In genomic region chr14:20837681-20838080, GRCm38 (mm10) we compare ENCODE assay signal across 11 mouse cellular contexts. TPM values are rescaled to one million over a fixed set of nuclear protein-coding genes. Genes with fewer than 3 reads are reported as not detected.
A peak's percentile ranks its signal among the peaks of the same experiment; 100 is the strongest.
DNase-seq lines count a peak whose midpoint lies in the region; ATAC-seq and TF ChIP-seq lines count a peak whose summit lies in the region.
"Had no signal": no experiment of that assay in that cellular context is flagged by ENCODE, and none has a peak within 500 bp of the region (broad histone marks: within the 10 kb centered on the region; RNA-seq: fewer than 3 reads in every experiment).

No protein-coding gene starts in this region.

- no peak overlapping the region for H3K4me3 ChIP-seq in heart, embryonic 12.5 days
- no peak overlapping the region for H3K4me3 ChIP-seq in heart, adult 2 months
- 0 out of 2 replicates have a peak overlapping the region, but pooled peaks have one; percentile 22 for H3K4me3 ChIP-seq in left cerebral cortex, adult 2 months
- H3K4me3 ChIP-seq in embryonic fibroblast, embryonic 13.5 days (ENCODE audit: insufficient read depth, low read length) = peak overlapping the region; percentile 65
- peak overlapping the region; percentile 10; the same call in 1 of the 2 replicates for H3K4me3 ChIP-seq in small intestine, adult 2 months (ENCODE audit: low read depth, low read length)
- H3K4me3 ChIP-seq in forebrain, embryonic 16.5 days (replicated peaks; ENCODE audit: low read length) = no peak overlapping the region

- intact Hi-C loops in heart, adult 2 months (cut with DNase I) = no loop called here
- intact Hi-C loops in left cerebral cortex, adult 2 months (cut with DNase I) = no loop called here
- intact Hi-C loops in left cerebral cortex, postnatal 25 days (cut with DNase I) = no loop called here

- 0 out of 2 replicates have a peak overlapping the region, but pooled peaks have one; percentile 88 for H3K4me2 ChIP-seq in heart, embryonic 12.5 days
- H3K4me2 ChIP-seq in forebrain, embryonic 16.5 days (ENCODE audit: low read length) = no peak overlapping the region

- WGBS in heart, embryonic 12.5 days = 72% methylated on average over 7 of the region's 7 CpGs
- WGBS in heart, adult 2 months = 89% methylated on average over 7 of the region's 7 CpGs
- WGBS in small intestine, adult 2 months = 88% methylated on average over 7 of the region's 7 CpGs
- WGBS in forebrain, embryonic 16.5 days = 78% methylated on average over 7 of the region's 7 CpGs

- no peaks in the 10 kb centered on the region for H3K36me3 ChIP-seq in heart, embryonic 12.5 days
- H3K36me3 ChIP-seq in heart, adult 2 months (ENCODE audit: control insufficient read depth, insufficient read depth, low read length) = no peaks in the 10 kb centered on the region
- no peaks in the 10 kb centered on the region for H3K36me3 ChIP-seq in small intestine, adult 2 months (ENCODE audit: control insufficient read depth, insufficient read depth, low read length)
- H3K36me3 ChIP-seq in forebrain, embryonic 16.5 days (ENCODE audit: control insufficient read depth, insufficient read depth) = no peaks in the 10 kb centered on the region

- no peak for DNase-seq in heart, adult 2 months
- DNase-seq in left cerebral cortex, adult 2 months (ENCODE audit: extremely low spot score in 1 of 2, low spot score in 2 of 2) = no peak
- DNase-seq in left cerebral cortex, postnatal 25 days (ENCODE audit: low spot score in 2 of 2) = no peak
- DNase-seq in layer of hippocampus, adult 9-11 months = no peak
- DNase-seq: adrenal gland, postnatal 10 days; cerebellum, adult 8-10 months had no signal

- no peak for TF ChIP-seq CTCF in heart, adult 2 months (IDR thresholded peaks at IDR 0.05)
- no peak for TF ChIP-seq CTCF in left cerebral cortex, adult 2 months (IDR thresholded peaks at IDR 0.05)
- no peak for TF ChIP-seq CTCF in embryonic fibroblast, embryonic 13.5 days (IDR thresholded peaks at IDR 0.05; ENCODE audit: borderline replicate concordance, insufficient read depth, low read length)
- no peak for TF ChIP-seq CTCF in small intestine, adult 2 months (IDR thresholded peaks at IDR 0.05; ENCODE audit: extremely low read depth, insufficient read length, insufficient replicate concordance, low read depth, low read length)

- no peak for ATAC-seq in heart, embryonic 12.5 days (ENCODE audit: insufficient number of reproducible peaks, low FRiP score)
- ATAC-seq in forebrain, embryonic 16.5 days = no peak
- ATAC-seq: Patski had no signal

- H3K4me1 ChIP-seq in heart, embryonic 12.5 days (replicated peaks) = peaks cover 7% of the 10 kb centered on the region
- peaks cover 1% of the 10 kb centered on the region; the same call in 1 of the 2 replicates for H3K4me1 ChIP-seq in heart, adult 2 months (ENCODE audit: control insufficient read depth, insufficient read depth, low read length)
- H3K4me1 ChIP-seq in embryonic fibroblast, embryonic 13.5 days (ENCODE audit: control insufficient read depth, insufficient read depth, low read length) = peaks cover 13% of the 10 kb centered on the region
- no peaks in the 10 kb centered on the region; the same call in 1 of the 2 replicates for H3K4me1 ChIP-seq in small intestine, adult 2 months (ENCODE audit: control insufficient read depth, insufficient read depth, insufficient read length, low read length)
- H3K4me1 ChIP-seq in forebrain, embryonic 16.5 days (replicated peaks; ENCODE audit: control insufficient read depth, insufficient read depth, low read length) = peaks cover 6% of the 10 kb centered on the region

- TF ChIP-seq POLR2A in heart, adult 2 months (IDR thresholded peaks at IDR 0.05; ENCODE audit: insufficient read depth, low read depth, low read length) = no peak
- TF ChIP-seq POLR2A in embryonic fibroblast, embryonic 13.5 days (IDR thresholded peaks at IDR 0.05; ENCODE audit: low read depth, low read length) = no peak
- TF ChIP-seq POLR2A in small intestine, adult 2 months (IDR thresholded peaks at IDR 0.05; ENCODE audit: low read depth, low read length) = no peak

- no peak for TF ChIP-seq EP300 in heart, adult 2 months (IDR thresholded peaks at IDR 0.05; ENCODE audit: insufficient read depth, low read depth, low read length)

- H3K27ac ChIP-seq in heart, embryonic 12.5 days (ENCODE audit: poor library complexity, severe bottlenecking) = no peak overlapping the region
- H3K27ac ChIP-seq in heart, adult 2 months = no peak overlapping the region
- no peak overlapping the region for H3K27ac ChIP-seq in left cerebral cortex, adult 2 months
- H3K27ac ChIP-seq in embryonic fibroblast, embryonic 13.5 days (ENCODE audit: insufficient read depth, low read length) = no peak overlapping the region
- no peak overlapping the region for H3K27ac ChIP-seq in small intestine, adult 2 months (ENCODE audit: insufficient read depth, low read depth, low read length)
- H3K27ac ChIP-seq in forebrain, embryonic 16.5 days (ENCODE audit: low read length) = no peak overlapping the region

- H3K9me3 ChIP-seq in heart, embryonic 12.5 days (replicated peaks) = no peaks in the 10 kb centered on the region
- H3K9me3 ChIP-seq in forebrain, embryonic 16.5 days (ENCODE audit: control insufficient read depth, low read length) = no peaks in the 10 kb centered on the region

- no peaks in the 10 kb centered on the region for H3K27me3 ChIP-seq in heart, embryonic 12.5 days (replicated peaks)
- no peaks in the 10 kb centered on the region for H3K27me3 ChIP-seq in heart, adult 2 months (ENCODE audit: control insufficient read depth, insufficient read depth, low read length)
- 0 out of 2 replicates have a peak, but pooled peaks cover 3% of the 10 kb centered on the region for H3K27me3 ChIP-seq in small intestine, adult 2 months (ENCODE audit: control insufficient read depth, insufficient read depth, low read length)
- H3K27me3 ChIP-seq in forebrain, embryonic 16.5 days (replicated peaks; ENCODE audit: control insufficient read depth, insufficient read depth, low read length) = no peaks in the 10 kb centered on the region
- H3K27me3 ChIP-seq: Patski had no signal

- H3K9ac ChIP-seq in heart, embryonic 12.5 days = no peak overlapping the region
- H3K9ac ChIP-seq in heart, adult 2 months (ENCODE audit: low read depth, low read length) = no peak overlapping the region
- H3K9ac ChIP-seq in forebrain, embryonic 16.5 days (replicated peaks; ENCODE audit: low read depth, low read length) = no peak overlapping the region

- H3K79me2 ChIP-seq in heart, adult 2 months (replicated peaks; ENCODE audit: control insufficient read depth, insufficient read depth, low read length) = no peaks in the 10 kb centered on the region

RNA-seq across cellular contexts. Expression of gene Plau, which starts 1.2 kb away (rescaled TPM):
- 0.77 and 1.1 TPM in 2 replicates for polyA plus RNA-seq in heart, embryonic 12.5 days (2016; fragmentation: Nextera tagmentation; extraction: Ambion mirVana)
- 1 to 10 TPM; 3.4 to 6.2 TPM for total RNA-seq in heart, adult 2 months (2021)
- polyA plus RNA-seq in heart, adult 2 months (2012; rRNA removed) = 1.8 and 3.5 TPM in 2 replicates
- 1 to 10 TPM; 6.5 to 9.6 TPM for total RNA-seq in left cerebral cortex, adult 2 months (2021)
- 1 to 10 TPM; 5.9 to 7.8 TPM for total RNA-seq in left cerebral cortex, postnatal 25 days (2021)
- 75.9 and 142 TPM in 2 replicates for polyA plus RNA-seq in embryonic fibroblast, embryonic 13.5 days (2011; ENCODE audit: insufficient read length, low read depth, missing spikeins)
- polyA plus RNA-seq in small intestine, adult 2 months (2012; rRNA removed) = 3.1 and 3.8 TPM in 2 replicates
- 0.33 and 0.50 TPM in 2 replicates for polyA plus RNA-seq in forebrain, embryonic 16.5 days (2015; fragmentation: Nextera tagmentation; extraction: Ambion mirVana)

RNA-seq across cellular contexts. Expression of gene Camk2g, which starts 43.8 kb away (rescaled TPM):
- polyA plus RNA-seq in heart, embryonic 12.5 days (2016; fragmentation: Nextera tagmentation; extraction: Ambion mirVana) = 65.4 and 69.5 TPM in 2 replicates
- 10 to 100 TPM; 36.8 to 41.0 TPM for total RNA-seq in heart, adult 2 months (2021)
- 37.0 and 54.6 TPM in 2 replicates for polyA plus RNA-seq in heart, adult 2 months (2012; rRNA removed)
- total RNA-seq in left cerebral cortex, adult 2 months (2021) = 100 to 1,000 TPM; 328 to 345 TPM
- total RNA-seq in left cerebral cortex, postnatal 25 days (2021) = 100 to 1,000 TPM; 292 to 312 TPM
- polyA plus RNA-seq in embryonic fibroblast, embryonic 13.5 days (2011; ENCODE audit: insufficient read length, low read depth, missing spikeins) = 105 and 138 TPM in 2 replicates
- polyA plus RNA-seq in small intestine, adult 2 months (2012; rRNA removed) = 8.1 and 12.0 TPM in 2 replicates
- polyA plus RNA-seq in forebrain, embryonic 16.5 days (2015; fragmentation: Nextera tagmentation; extraction: Ambion mirVana) = 123 and 127 TPM in 2 replicates

Comparison
In these comparisons a context has a peak if more than half of its experiments do, and no peak if none do; other contexts are left out.
1. H3K4me3 ChIP-seq: peak in left cerebral cortex, adult 2 months (single experiment), embryonic fibroblast, embryonic 13.5 days (single experiment) and small intestine, adult 2 months (single experiment); none in heart, embryonic 12.5 days (single experiment), heart, adult 2 months (single experiment) and forebrain, embryonic 16.5 days (single experiment).
2. RNA of gene Plau, which starts 1.2 kb away (polyA plus RNA-seq): 75.9 to 142 TPM in embryonic fibroblast, embryonic 13.5 days; 3.1 to 3.8 TPM in small intestine, adult 2 months, 1.8 to 3.5 TPM in heart, adult 2 months, 0.77 to 1.1 TPM in heart, embryonic 12.5 days and 0.33 to 0.50 TPM in forebrain, embryonic 16.5 days; every median in the first group is over 10 times any median in the second.